Comparison of ENCODE assay signal across 10 mouse cellular contexts in the genomic region with DNA sequence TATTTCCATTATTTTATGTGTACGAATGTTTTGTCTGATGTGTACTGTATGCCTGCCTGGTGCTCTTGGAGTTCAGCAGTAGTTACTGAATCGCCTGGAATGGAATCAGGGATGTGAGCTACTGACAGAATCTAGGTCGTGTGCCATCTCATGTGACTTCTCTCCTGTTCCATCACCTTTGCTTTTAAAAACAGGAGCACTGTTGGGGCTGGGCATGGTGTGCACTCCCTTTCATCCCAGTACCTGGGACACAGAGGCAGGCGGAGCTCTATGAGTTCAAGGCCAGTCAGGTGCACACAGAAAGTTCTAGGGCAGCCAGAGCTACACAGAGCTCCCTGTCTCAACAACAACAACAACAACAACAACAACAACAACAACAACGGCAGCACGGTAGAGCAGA. TPM values are rescaled to one million over a fixed set of nuclear protein-coding genes. Genes with fewer than 3 reads are reported as not detected.
DNase-seq lines count a peak whose midpoint lies in the region; ATAC-seq and TF ChIP-seq lines count a peak whose summit lies in the region.
"Had no signal": no experiment of that assay in that cellular context is flagged by ENCODE, and none has a peak within 500 bp of the region (broad histone marks: within the 10 kb centered on the region; RNA-seq: fewer than 3 reads in every experiment).

No protein-coding gene starts in this region.

- H3K9ac ChIP-seq in heart, embryonic 15.5 days: no peak overlapping the region
- no peak overlapping the region for H3K9ac ChIP-seq in liver, adult 2 months (ENCODE audit: low read depth, low read length)
- H3K9ac ChIP-seq in neural tube, embryonic 14.5 days (replicated peaks; ENCODE audit: low read depth, low read length): no peak overlapping the region

- no peaks in the 10 kb centered on the region for H3K9me3 ChIP-seq in heart, embryonic 15.5 days (replicated peaks)
- no peaks in the 10 kb centered on the region for H3K9me3 ChIP-seq in heart, embryonic 10.5 days
- no peaks in the 10 kb centered on the region for H3K9me3 ChIP-seq in neural tube, embryonic 14.5 days (ENCODE audit: control insufficient read depth, low read length)

- peak overlapping the region; percentile 87 for H3K27ac ChIP-seq in heart, embryonic 15.5 days
- H3K27ac ChIP-seq in heart, embryonic 10.5 days: no peak overlapping the region
- H3K27ac ChIP-seq in liver, adult 2 months (replicated peaks; ENCODE audit: insufficient read depth, low read depth, low read length): peak overlapping the region; percentile 68
- H3K27ac ChIP-seq in neural tube, embryonic 14.5 days (ENCODE audit: low read depth, low read length): peak overlapping the region; percentile 68; the same call in 1 of the 2 replicates

- WGBS in heart, embryonic 15.5 days: 86% methylated on average over 6 of the region's 6 CpGs
- 93% methylated on average over 6 of the region's 6 CpGs for WGBS in heart, embryonic 10.5 days
- WGBS in liver, adult 2 months: 35% methylated on average over 6 of the region's 6 CpGs
- WGBS in neural tube, embryonic 14.5 days: over 99% methylated on average over 6 of the region's 6 CpGs

- peaks cover 70% of the 10 kb centered on the region for H3K4me1 ChIP-seq in heart, embryonic 15.5 days (replicated peaks)
- peaks cover 49% of the 10 kb centered on the region for H3K4me1 ChIP-seq in heart, embryonic 10.5 days
- peaks cover 37% of the 10 kb centered on the region for H3K4me1 ChIP-seq in liver, adult 2 months (ENCODE audit: control insufficient read depth, insufficient read depth, low read length)
- peaks cover 26% of the 10 kb centered on the region; the same call in 1 of the 2 replicates for H3K4me1 ChIP-seq in neural tube, embryonic 14.5 days (ENCODE audit: control insufficient read depth, insufficient read depth, low read length)

- ATAC-seq in heart, embryonic 15.5 days (replicated peaks; ENCODE audit: insufficient number of reproducible peaks, insufficient read depth, low FRiP score, low read depth): no peak
- ATAC-seq in neural tube, embryonic 14.5 days (ENCODE audit: low read depth): no peak

- H3K27me3 ChIP-seq in heart, embryonic 15.5 days: no peaks in the 10 kb centered on the region
- H3K27me3 ChIP-seq in heart, embryonic 10.5 days (ENCODE audit: insufficient read depth, poor library complexity, severe bottlenecking): no peaks in the 10 kb centered on the region
- H3K27me3 ChIP-seq in liver, adult 2 months (ENCODE audit: control insufficient read depth, insufficient read depth, low read length): no peaks in the 10 kb centered on the region
- no peaks in the 10 kb centered on the region for H3K27me3 ChIP-seq in neural tube, embryonic 14.5 days (ENCODE audit: control insufficient read depth, insufficient read depth, low read length)

- no peak overlapping the region for H3K4me3 ChIP-seq in heart, embryonic 15.5 days
- H3K4me3 ChIP-seq in heart, embryonic 10.5 days: no peak overlapping the region
- no peak overlapping the region for H3K4me3 ChIP-seq in liver, adult 2 months (ENCODE audit: insufficient read depth, low read depth, low read length)
- no peak overlapping the region for H3K4me3 ChIP-seq in neural tube, embryonic 14.5 days (ENCODE audit: low read depth, low read length)

- H3K36me3 ChIP-seq in heart, embryonic 15.5 days: no peaks in the 10 kb centered on the region
- 0 out of 2 replicates have a peak, but pooled peaks cover 2% of the 10 kb centered on the region for H3K36me3 ChIP-seq in heart, embryonic 10.5 days
- no peaks in the 10 kb centered on the region; the same call in 1 of the 2 replicates for H3K36me3 ChIP-seq in liver, adult 2 months (ENCODE audit: control insufficient read depth, insufficient read depth, low read length)
- H3K36me3 ChIP-seq in neural tube, embryonic 14.5 days (ENCODE audit: control insufficient read depth, insufficient read depth, low read length): no peaks in the 10 kb centered on the region

- peaks cover 17% of the 10 kb centered on the region; the same call in 1 of the 2 replicates for H3K79me2 ChIP-seq in liver, adult 2 months (ENCODE audit: control insufficient read depth, insufficient read depth, low read length)

- TF ChIP-seq CTCF in liver, adult 2 months (IDR thresholded peaks at IDR 0.05; ENCODE audit: low read depth, low read length): no peak

- H3K4me2 ChIP-seq in heart, embryonic 15.5 days: no peak overlapping the region
- H3K4me2 ChIP-seq in neural tube, embryonic 14.5 days (ENCODE audit: low read depth, low read length): no peak overlapping the region

- no peak for TF ChIP-seq POLR2A in liver, adult 2 months (IDR thresholded peaks at IDR 0.05; ENCODE audit: extremely low read depth, insufficient read depth, low read length)

- peak; percentile 67 for DNase-seq in cerebellum, adult 9-10 months
- DNase-seq in cerebellum, postnatal 36 days: no peak
- no peak for DNase-seq in heart, embryonic 10.5 days (ENCODE audit: low spot score)
- DNase-seq in liver, adult 2 months (ENCODE audit: extremely low read depth, low read depth, low spot score): peak; percentile 91
- DNase-seq in liver: no peak
- DNase-seq in ovary, postnatal 10 days (ENCODE audit: low spot score): no peak
- DNase-seq: lung, adult 18-20 months; thymus, postnatal 36 days had no signal

RNA-seq across cellular contexts. Expression of a gene that starts 38.2 kb away (rescaled TPM):
- 33.3 and 33.5 TPM in 2 replicates for polyA plus RNA-seq in heart, embryonic 15.5 days (2015; fragmentation: Nextera tagmentation; extraction: Ambion mirVana)
- polyA plus RNA-seq in heart, embryonic 10.5 days (2016; fragmentation: Nextera tagmentation; extraction: Ambion mirVana): 27.8 and 30.4 TPM in 2 replicates
- total RNA-seq in liver, adult 2 months (2014; rRNA removed): 44.8 and 48.3 TPM in 2 replicates
- 5.7 and 5.8 TPM in 2 replicates for polyA plus RNA-seq in liver, adult 2 months (2012; rRNA removed)
- polyA plus RNA-seq in neural tube, embryonic 14.5 days (2014; fragmentation: Nextera tagmentation; extraction: Ambion mirVana): 62.3 and 67.0 TPM in 2 replicates

RNA-seq across cellular contexts. Expression of a gene that starts 39.0 kb away (rescaled TPM):
- polyA plus RNA-seq in heart, embryonic 15.5 days (2015; fragmentation: Nextera tagmentation; extraction: Ambion mirVana): 30.6 and 31.5 TPM in 2 replicates
- polyA plus RNA-seq in heart, embryonic 10.5 days (2016; fragmentation: Nextera tagmentation; extraction: Ambion mirVana): 21.2 and 26.1 TPM in 2 replicates
- total RNA-seq in liver, adult 2 months (2014; rRNA removed): 36.1 and 38.8 TPM in 2 replicates
- 21.6 and 24.8 TPM in 2 replicates for polyA plus RNA-seq in liver, adult 2 months (2012; rRNA removed)
- polyA plus RNA-seq in neural tube, embryonic 14.5 days (2014; fragmentation: Nextera tagmentation; extraction: Ambion mirVana): 37.7 and 48.7 TPM in 2 replicates

Comparison
In these comparisons a context has a peak if more than half of its experiments do, and no peak if none do; other contexts are left out.
1. DNase-seq: peak in cerebellum, adult 9-10 months (single experiment) and liver, adult 2 months (single experiment); none in cerebellum, postnatal 36 days (0 of 2), heart, embryonic 10.5 days (single experiment), liver (single experiment) and ovary, postnatal 10 days (single experiment).